Mouse (Mus musculus) megakaryocyte progenitor cell, adult 5-6 weeks (primary cell): ENCODE results near the gene Col25a1. TPM values are rescaled to one million over a fixed set of nuclear protein-coding genes. Genes with fewer than 3 reads are reported as not detected.
A peak's percentile ranks its signal among the peaks of the same experiment; 100 is the strongest.

Source experiments
- ATAC-seq: replicated peaks from 2 replicates; pipeline ENCODE4 v1.8.0; 2016; ENCODE audit warnings: mild to moderate bottlenecking, moderate TSS enrichment, inconsistent platforms; ENCODE audit not compliant: poor library complexity
- total RNA-seq, 2 experiments: library from RNA; stranded (forward) in 1 of 2; stranded (reverse) in 1 of 2; fragments of 157-497, 149-512 nt in 1 of 2; fragments of 200-1000 nt in 1 of 2; gene quantifications; 2 replicates each; pipeline versions ENCODE4 v1.2.3 to v1.2.4; 2015 to 2017

Col25a1 gene
- total RNA-seq (2015): 0.10 TPM in 1 of 2 replicates, not detected in the other
- 0.07 TPM in 1 of 2 replicates, not detected in the other for total RNA-seq (2017)

GRCm38 (mm10) chr3:130131201-130131600, at the start of gene Col25a1:
Col25a1 (plus strand) TSS chr3:130131501.
- no peak for ATAC-seq

DNA sequence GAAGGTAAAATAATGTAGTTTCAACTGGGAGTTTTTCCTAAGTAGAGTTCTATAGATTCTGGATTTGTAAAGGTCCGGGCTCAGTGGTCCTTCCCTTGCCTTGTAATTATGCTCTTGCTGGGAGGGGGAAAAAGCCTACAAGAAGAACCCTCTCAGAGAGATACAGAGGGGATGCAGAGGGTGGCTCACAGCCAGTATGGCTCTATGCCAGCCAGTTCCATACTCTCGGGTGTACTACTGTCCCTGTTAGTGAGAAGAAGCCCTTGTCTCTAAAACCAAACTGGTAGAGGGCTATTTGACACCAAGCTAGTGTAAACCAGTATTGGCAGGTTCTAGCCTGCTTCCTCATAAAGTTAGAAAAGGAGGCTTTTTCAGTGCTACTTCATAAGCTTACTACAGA, 48.0 kb upstream of the Col25a1 start:
- no peak for ATAC-seq

DNA sequence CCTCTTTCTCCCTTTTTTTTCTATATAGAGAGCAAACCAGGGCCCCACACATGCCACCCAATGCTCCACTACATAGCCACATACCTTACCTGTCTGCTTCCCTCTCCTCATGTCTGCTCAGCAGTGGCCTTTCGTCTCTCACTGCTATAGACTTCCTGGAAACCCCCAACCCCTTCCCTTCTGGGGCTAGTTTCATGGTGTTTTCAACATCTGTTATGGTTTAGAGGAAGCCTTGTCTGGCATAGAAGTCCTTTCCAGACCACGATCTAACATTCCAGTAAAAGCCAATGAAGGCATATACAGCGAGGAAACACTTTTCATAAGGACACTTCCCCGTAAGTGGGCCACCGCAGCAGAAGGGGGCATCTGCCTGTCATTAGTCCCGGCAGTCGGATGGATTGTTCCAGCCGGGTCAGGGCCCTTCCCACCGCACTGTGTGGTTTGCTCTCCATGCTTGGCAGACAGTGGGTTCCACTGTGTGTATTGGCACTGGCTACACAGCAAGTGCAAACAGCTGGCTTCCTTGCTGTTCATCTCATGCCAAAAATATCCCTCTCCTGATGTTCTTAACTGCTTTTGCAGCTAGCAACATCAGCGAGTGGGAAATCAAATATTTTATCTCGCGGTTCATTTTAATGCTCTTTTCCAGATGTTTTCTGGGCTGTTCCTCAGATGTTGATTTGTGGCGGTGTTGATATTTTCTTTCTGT, 44.8 kb upstream of the Col25a1 start:
- ATAC-seq: no peak

DNA sequence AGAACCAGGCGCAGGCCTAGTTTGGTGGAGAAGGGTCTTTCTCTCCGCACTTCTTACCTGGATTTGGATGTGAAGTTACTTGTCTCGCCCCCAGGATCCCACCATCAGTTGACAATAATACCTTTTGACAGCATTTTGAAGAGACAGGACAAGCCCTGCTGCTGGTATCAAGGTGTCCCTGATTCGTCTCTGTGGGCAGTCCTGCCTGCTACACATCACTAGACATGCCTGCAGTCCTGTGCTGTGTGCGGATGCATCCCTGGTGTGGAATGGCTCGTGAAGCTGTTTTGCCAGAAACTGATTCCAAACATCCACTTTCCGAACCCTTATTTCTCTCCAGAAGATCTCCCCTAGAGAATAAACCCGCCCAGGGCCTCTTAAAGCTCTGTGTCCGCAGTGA, 43.8 kb upstream of the Col25a1 start:
- no peak for ATAC-seq

GRCm38 (mm10) chr3:130088654-130089053, 42.6 kb upstream of the Col25a1 start:
- ATAC-seq: no peak

GRCm38 (mm10) chr3:130090460-130090859, 40.8 kb upstream of the Col25a1 start:
- ATAC-seq: no peak

GRCm38 (mm10) chr3:130094125-130094704, 37.1 kb upstream of the Col25a1 start:
- no peak for ATAC-seq

- peak; percentile 65; the same call in 1 of the 2 replicates for ATAC-seq
Measured at GRCm38 (mm10) chr3:130095160-130095781, 36.0 kb upstream of the Col25a1 start.

DNA sequence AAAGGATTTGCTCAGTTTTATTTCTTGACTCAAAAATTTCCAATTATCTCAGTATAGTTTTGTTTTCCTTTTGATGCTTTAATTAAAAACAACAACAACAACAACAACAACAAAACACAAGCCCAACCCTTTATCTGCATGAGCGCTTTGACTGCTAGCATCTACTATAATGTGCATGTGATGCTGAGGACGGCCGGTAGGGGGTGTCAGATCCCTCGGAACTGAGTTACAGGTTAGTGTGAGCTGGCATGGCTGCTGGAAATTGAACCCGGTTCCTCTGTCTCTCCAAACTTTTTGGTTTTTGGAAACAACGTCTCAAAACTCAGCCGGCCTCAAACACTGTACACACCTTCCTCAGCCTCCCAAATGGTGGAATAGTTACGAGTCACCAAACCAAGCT, 27.8 kb upstream of the Col25a1 start:
- peak; percentile 75 for ATAC-seq

GRCm38 (mm10) chr3:130104471-130104870, 26.8 kb upstream of the Col25a1 start:
- ATAC-seq: no peak

DNA sequence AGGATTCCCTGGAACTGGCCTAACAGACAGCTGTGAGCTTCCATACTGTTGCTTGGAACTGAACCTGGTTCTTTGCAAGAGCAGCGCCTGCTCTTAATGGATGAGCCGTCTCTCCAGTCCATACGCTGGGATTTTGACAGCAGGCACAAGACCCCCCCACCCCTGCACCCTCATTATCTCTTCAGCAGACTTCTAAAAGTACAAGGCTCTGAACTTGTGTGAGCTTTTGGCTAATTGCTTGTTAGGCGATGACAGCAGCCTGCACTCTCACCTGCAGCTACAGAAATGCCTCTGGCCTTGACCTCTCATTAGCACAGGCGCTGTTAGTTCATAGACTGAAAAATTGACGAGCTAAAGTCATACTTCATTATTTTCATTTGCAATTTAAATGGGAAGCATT, 14.4 kb upstream of the Col25a1 start:
- ATAC-seq: no peak

DNA sequence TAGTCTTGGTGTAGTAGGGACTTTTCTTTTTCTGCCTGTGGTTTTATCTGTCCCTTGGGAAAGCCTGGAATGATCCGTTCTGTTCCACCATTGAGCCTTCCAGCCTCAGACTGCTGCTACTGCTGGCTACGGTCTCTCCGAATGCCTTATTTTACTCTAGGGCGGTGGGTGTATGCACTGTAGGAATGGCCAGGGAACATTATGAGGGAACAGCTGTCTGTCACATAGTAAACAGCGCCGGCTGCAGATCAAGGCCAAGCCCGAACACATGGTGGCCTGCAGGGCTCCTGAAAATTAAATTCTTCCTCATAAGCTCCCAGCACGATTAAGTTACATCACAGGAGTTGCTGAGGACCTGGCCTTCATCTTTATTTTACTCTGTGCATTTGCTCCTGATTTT, 3.5 kb upstream of the Col25a1 start:
- ATAC-seq: no peak

- no peak for ATAC-seq
Measured at GRCm38 (mm10) chr3:130128564-130128963, 2.7 kb upstream of the Col25a1 start.

DNA sequence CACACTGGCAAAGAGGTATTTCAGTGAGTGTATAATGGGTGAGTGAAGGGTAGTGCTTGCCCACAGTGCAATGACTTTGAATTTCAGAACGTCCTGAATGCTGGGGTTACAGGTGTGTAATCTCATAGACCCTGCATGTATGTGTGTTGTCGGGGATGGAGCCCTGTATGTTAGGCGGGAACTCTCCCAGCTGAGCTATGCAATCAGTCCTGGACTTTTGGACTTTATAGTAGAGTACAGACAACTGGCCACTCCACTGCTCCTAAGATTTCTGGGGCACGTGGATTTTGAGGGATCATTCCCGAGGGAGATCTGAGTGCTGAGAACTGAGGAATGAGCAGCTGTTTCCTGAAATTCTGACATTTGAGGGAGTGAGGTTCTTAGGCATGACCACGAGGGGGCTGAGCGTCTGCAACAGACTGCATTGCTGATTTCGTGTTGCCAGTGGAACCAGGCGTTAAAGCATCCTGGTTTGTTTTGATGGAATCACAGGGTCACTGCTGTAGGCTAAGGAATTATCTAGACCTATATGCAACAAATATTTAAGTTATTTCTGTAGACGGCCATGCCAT, 1.6 kb upstream of the Col25a1 start:
- no peak for ATAC-seq

- no peak for ATAC-seq
Measured at GRCm38 (mm10) chr3:130137204-130137603, 5.9 kb downstream of the Col25a1 start.

DNA sequence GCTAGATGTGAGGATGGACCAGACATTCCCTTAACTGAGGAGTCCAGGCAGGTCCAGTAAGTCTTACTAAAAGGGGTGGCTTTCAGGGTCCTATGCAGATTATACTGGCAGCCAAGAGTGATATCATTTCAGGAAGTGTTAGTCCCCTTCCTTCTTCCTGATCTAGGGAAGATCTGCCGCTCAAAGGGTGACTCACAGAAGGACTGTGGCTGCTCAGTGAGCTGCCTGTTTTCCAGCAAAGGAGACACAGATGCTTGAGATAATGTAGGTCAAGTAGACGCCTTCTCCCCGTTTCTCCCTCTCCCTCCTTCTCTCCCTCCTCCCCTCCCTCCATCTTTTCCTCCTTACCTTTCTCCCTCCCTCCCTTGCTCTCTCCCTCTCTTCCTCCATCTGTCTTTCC, 6.3 kb downstream of the Col25a1 start:
- no peak for ATAC-seq

DNA sequence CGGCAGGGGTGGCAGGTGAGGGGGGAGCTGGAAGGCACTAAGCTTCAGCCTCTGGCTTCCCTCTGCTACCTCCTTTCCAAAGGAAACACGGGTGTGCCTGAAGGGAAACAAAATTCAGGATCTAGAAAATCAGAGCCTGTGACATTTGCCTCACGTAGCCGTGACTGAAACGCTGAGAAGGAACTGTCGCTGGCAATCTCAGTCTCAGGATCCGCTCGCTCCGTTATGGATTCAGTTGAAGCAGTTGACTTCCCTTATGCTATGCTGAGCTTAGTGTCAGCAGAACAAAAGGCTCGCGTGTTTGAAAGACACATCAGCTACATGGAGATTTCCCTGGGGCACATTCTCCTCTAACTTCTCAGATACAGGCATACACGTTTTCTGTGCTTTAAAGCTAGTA, 14.6 kb downstream of the Col25a1 start:
- ATAC-seq: no peak

- ATAC-seq: no peak
Measured at GRCm38 (mm10) chr3:130147827-130148226, 16.5 kb downstream of the Col25a1 start.

GRCm38 (mm10) chr3:130149180-130149579, 17.9 kb downstream of the Col25a1 start:
- no peak for ATAC-seq

DNA sequence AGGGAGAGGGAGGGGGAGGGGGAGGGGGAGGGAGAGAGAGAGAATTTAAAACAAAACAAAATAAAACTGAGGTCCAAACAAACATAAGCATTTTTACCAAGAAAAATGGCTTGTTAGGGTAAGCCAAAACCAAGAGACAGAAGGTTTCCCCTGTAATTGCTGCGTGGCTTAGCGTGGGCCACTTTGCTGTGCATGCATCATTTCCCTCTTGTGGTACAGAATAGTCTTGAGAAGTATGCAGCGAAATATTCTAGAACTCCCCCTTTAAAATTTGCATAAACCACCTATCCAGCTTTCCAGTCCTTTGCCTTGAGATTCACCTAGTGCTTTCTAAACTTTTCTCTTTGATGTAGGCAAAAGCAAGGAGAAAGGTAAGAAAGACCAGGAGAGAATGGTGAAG, 21.8 kb downstream of the Col25a1 start:
- no peak for ATAC-seq

- ATAC-seq: no peak
Measured at GRCm38 (mm10) chr3:130157551-130157950, 26.2 kb downstream of the Col25a1 start.

- ATAC-seq: no peak
Measured at GRCm38 (mm10) chr3:130159906-130160305, 28.6 kb downstream of the Col25a1 start.
